Mouse (Mus musculus) G1E-ER4 (cell line): ENCODE measurements around the gene Irgq. TPM values are rescaled to one million over a fixed set of nuclear protein-coding genes. Genes with fewer than 3 reads are reported as not detected.

ENCODE experiments used
- GATA1 ChIP-seq: IDR thresholded peaks from one replicate; pipeline ENCODE4 v1.8.0; 2012; ENCODE audit warnings: low read length, inconsistent platforms
- polyA plus RNA-seq: library from polyadenylated mRNA; stranded (reverse); fragments of >175 nt; gene quantifications from 2 replicates; pipeline ENCODE4 v1.2.3, GENCODE M21; 2012

Irgq gene
- polyA plus RNA-seq, result 9.6 and 12.1 TPM in 2 replicates

- TF ChIP-seq GATA1, result no peak
Measured at GRCm38 (mm10) chr7:24530062-24530931, at the start of gene Irgq. Gene Irgq, plus strand, starts transcription at chr7:24530689.

- no peak for TF ChIP-seq GATA1
Measured at GRCm38 (mm10) chr7:24480986-24481473, 49.5 kb upstream of the Irgq start.

GRCm38 (mm10) chr7:24481474-24482207, 48.8 kb upstream of the Irgq start, which contains the start of gene Cadm4:
Gene Cadm4, plus strand, starts transcription at chr7:24482023.
- no peak for TF ChIP-seq GATA1

- no peak for TF ChIP-seq GATA1
Measured at GRCm38 (mm10) chr7:24482208-24483020, 48.1 kb upstream of the Irgq start.

- no peak for TF ChIP-seq GATA1
Measured at GRCm38 (mm10) chr7:24485481-24485880, 45.0 kb upstream of the Irgq start.

GRCm38 (mm10) chr7:24486654-24487130, 43.8 kb upstream of the Irgq start:
- TF ChIP-seq GATA1, result no peak

- TF ChIP-seq GATA1, result no peak
Measured at GRCm38 (mm10) chr7:24487403-24487802, 43.1 kb upstream of the Irgq start.

- no peak for TF ChIP-seq GATA1
Measured at GRCm38 (mm10) chr7:24488303-24488702, 42.2 kb upstream of the Irgq start.

- TF ChIP-seq GATA1, result no peak
Measured at GRCm38 (mm10) chr7:24499856-24500577, 30.5 kb upstream of the Irgq start.

- TF ChIP-seq GATA1, result no peak
Measured at GRCm38 (mm10) chr7:24500929-24501328, 29.6 kb upstream of the Irgq start.

- no peak for TF ChIP-seq GATA1
Measured at GRCm38 (mm10) chr7:24501492-24501891, 29.0 kb upstream of the Irgq start.

- TF ChIP-seq GATA1, result no peak
Measured at GRCm38 (mm10) chr7:24504004-24504403, 26.5 kb upstream of the Irgq start.

- no peak for TF ChIP-seq GATA1
Measured at GRCm38 (mm10) chr7:24504868-24505267, 25.6 kb upstream of the Irgq start.

- no peak for TF ChIP-seq GATA1
Measured at GRCm38 (mm10) chr7:24505447-24506064, 24.9 kb upstream of the Irgq start.
